Mouse (Mus musculus): ENCODE data around the gene Gm4969. TPM values are rescaled to one million over a fixed set of nuclear protein-coding genes. Genes with fewer than 3 reads are reported as not detected.
A peak's percentile ranks its signal among the peaks of the same experiment; 100 is the strongest.
"Not testable (repeated sequence)": the region's sequence is repeated elsewhere in the genome, so short reads cannot be mapped to it uniquely, and the experiment has no call there.

Gm4969 gene
- polyA plus RNA-seq, 1 experiment from 2014 or later, result 2.0 TPM

DNA sequence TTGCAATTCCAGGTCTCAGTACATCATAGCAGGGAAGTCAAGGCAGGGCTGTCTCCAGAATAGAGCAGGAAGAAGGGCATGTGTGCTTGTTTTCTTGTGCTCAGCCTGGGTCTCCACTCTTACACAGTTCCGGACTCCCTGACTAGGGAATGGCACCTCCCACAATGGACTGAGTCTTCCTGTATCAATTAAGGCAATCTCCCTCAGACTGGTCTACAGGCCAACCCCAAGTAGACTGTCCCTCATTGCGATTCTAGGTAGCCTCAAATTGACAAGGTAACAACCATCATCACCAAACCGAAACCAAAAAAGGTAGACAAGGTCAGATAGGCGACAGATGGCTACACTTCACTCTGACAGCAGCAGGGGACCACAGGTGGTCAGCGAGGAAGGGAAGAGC is 42.9 kb downstream of the Gm4969 start:
- H3K36me3 ChIP-seq (ENCODE audit: insufficient read depth, low read length), result peaks cover 7% of the 10 kb centered on the region
- no peak for ATAC-seq (replicated peaks; ENCODE audit: low FRiP score, low read depth)
- TF ChIP-seq CTCF (IDR thresholded peaks at IDR 0.05; ENCODE audit: low read depth), result no peak
- peak overlapping the region; percentile 72; the same call in 1 of the 2 replicates for H3K4me3 ChIP-seq (replicated peaks; ENCODE audit: low read depth, low read length)
- H3K9ac ChIP-seq (ENCODE audit: low read depth, low read length), result peak overlapping the region; percentile 43; the same call in 1 of the 2 replicates
- DNase-seq (ENCODE audit: low spot score), result no peak
- peaks cover 11% of the 10 kb centered on the region for H3K4me1 ChIP-seq (replicated peaks; ENCODE audit: insufficient read depth, low read length)
- WGBS, result 46% methylated on average over 5 of the region's 5 CpGs
- H3K9me3 ChIP-seq (replicated peaks; ENCODE audit: low read length), result no peaks in the 10 kb centered on the region
- H3K27me3 ChIP-seq (ENCODE audit: insufficient read depth, low read length), result no peaks in the 10 kb centered on the region
- peak overlapping the region; percentile 81 for H3K4me2 ChIP-seq (ENCODE audit: low read length)
- no peak overlapping the region; the same call in 1 of the 2 replicates for H3K27ac ChIP-seq

- no peak overlapping the region for H3K27ac ChIP-seq
- ATAC-seq (replicated peaks; ENCODE audit: low FRiP score, low read depth) (no peak), DNase-seq (ENCODE audit: low spot score) (no peak)
- 94% methylated on average over 6 of the region's 6 CpGs for WGBS
- H3K4me2 ChIP-seq (ENCODE audit: low read length), result no peak overlapping the region
- no peak overlapping the region for H3K9ac ChIP-seq (ENCODE audit: low read depth, low read length)
- H3K27me3 ChIP-seq (ENCODE audit: insufficient read depth, low read length), result no peaks in the 10 kb centered on the region
- H3K4me3 ChIP-seq (replicated peaks; ENCODE audit: low read depth, low read length), result no peak overlapping the region
- H3K9me3 ChIP-seq (replicated peaks; ENCODE audit: low read length), result no peaks in the 10 kb centered on the region
- TF ChIP-seq CTCF (IDR thresholded peaks at IDR 0.05; ENCODE audit: low read depth), result peak; percentile 20; the same call in 1 of the 2 replicates
- H3K4me1 ChIP-seq (replicated peaks; ENCODE audit: insufficient read depth, low read length), result peaks cover 11% of the 10 kb centered on the region
- no peaks in the 10 kb centered on the region; the same call in 1 of the 2 replicates for H3K36me3 ChIP-seq (ENCODE audit: insufficient read depth, low read length)
Observed at GRCm38 (mm10) chr7:19074494-19074893, 43.7 kb downstream of the Gm4969 start.

- Histone ChIP-seq H3K9ac (ENCODE audit: low read depth, low read length) (no peak overlapping the region), H3K27me3 (ENCODE audit: insufficient read depth, low read length) (no peaks in the 10 kb centered on the region), H3K4me1 (replicated peaks; ENCODE audit: insufficient read depth, low read length) (peaks cover 11% of the 10 kb centered on the region), H3K27ac (no peak overlapping the region), H3K4me2 (ENCODE audit: low read length) (no peak overlapping the region), H3K4me3 (replicated peaks; ENCODE audit: low read depth, low read length) (no peak overlapping the region), H3K9me3 (replicated peaks; ENCODE audit: low read length) (no peaks in the 10 kb centered on the region), H3K36me3 (ENCODE audit: insufficient read depth, low read length) (no peaks in the 10 kb centered on the region; the same call in 1 of the 2 replicates)
- ATAC-seq (replicated peaks; ENCODE audit: low FRiP score, low read depth), result no peak
- 82% methylated on average over 9 of the region's 9 CpGs for WGBS
- TF ChIP-seq CTCF (IDR thresholded peaks at IDR 0.05; ENCODE audit: low read depth), result peak; percentile 70
- no peak for DNase-seq (ENCODE audit: low spot score)
Observed at GRCm38 (mm10) chr7:19073504-19073903, 44.7 kb downstream of the Gm4969 start.

- not testable (repeated sequence) for H3K9ac ChIP-seq (ENCODE audit: low read depth, low read length); ATAC-seq (replicated peaks; ENCODE audit: low FRiP score, low read depth); H3K4me2 ChIP-seq (ENCODE audit: low read length); H3K9me3 ChIP-seq (replicated peaks; ENCODE audit: low read length); H3K4me3 ChIP-seq (replicated peaks; ENCODE audit: low read depth, low read length); H3K36me3 ChIP-seq (ENCODE audit: insufficient read depth, low read length); H3K4me1 ChIP-seq (replicated peaks; ENCODE audit: insufficient read depth, low read length); DNase-seq (ENCODE audit: low spot score); H3K27me3 ChIP-seq (ENCODE audit: insufficient read depth, low read length); H3K27ac ChIP-seq
- WGBS, result 54% methylated on average over 3 of the region's 3 CpGs
- TF ChIP-seq CTCF (IDR thresholded peaks at IDR 0.05; ENCODE audit: low read depth), result peak; percentile 49; the same call in 1 of the 2 replicates
Observed at GRCm38 (mm10) chr7:19071024-19071423, 47.1 kb downstream of the Gm4969 start.

DNA sequence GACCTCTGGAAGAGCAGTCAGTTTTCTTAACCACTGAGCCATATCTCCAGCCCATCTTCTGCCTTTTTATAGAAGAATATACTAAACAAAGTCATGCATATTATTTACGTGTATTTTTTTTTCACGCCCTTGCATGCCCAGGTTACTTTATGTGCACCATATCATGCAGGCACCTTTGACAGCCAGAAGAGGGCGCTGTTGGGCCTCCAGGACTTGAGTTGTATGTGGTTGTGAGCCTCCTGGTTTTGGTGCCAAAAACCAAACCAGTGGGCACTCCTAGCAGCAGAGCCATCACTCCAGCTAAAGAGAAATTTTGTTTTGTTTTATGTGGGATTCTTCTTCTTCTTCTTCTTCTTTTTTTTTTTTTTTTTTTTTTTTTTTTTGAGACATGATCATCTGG is 48.7 kb downstream of the Gm4969 start:
- H3K27ac ChIP-seq, result no peak overlapping the region
- no peak overlapping the region for H3K4me2 ChIP-seq (ENCODE audit: low read length)
- H3K4me3 ChIP-seq (replicated peaks; ENCODE audit: low read depth, low read length), result no peak overlapping the region
- peak; percentile 66 for TF ChIP-seq CTCF (IDR thresholded peaks at IDR 0.05; ENCODE audit: low read depth)
- no peaks in the 10 kb centered on the region for H3K9me3 ChIP-seq (replicated peaks; ENCODE audit: low read length)
- DNase-seq (ENCODE audit: low spot score) (no peak), ATAC-seq (replicated peaks; ENCODE audit: low FRiP score, low read depth) (no peak)
- 54% methylated on average over 3 of the region's 3 CpGs for WGBS
- no peak overlapping the region for H3K9ac ChIP-seq (ENCODE audit: low read depth, low read length)
- H3K4me1 ChIP-seq (replicated peaks; ENCODE audit: insufficient read depth, low read length), result no peaks in the 10 kb centered on the region
- peaks cover 18% of the 10 kb centered on the region; the same call in 1 of the 2 replicates for H3K27me3 ChIP-seq (ENCODE audit: insufficient read depth, low read length)
- H3K36me3 ChIP-seq (ENCODE audit: insufficient read depth, low read length), result no peaks in the 10 kb centered on the region

DNA sequence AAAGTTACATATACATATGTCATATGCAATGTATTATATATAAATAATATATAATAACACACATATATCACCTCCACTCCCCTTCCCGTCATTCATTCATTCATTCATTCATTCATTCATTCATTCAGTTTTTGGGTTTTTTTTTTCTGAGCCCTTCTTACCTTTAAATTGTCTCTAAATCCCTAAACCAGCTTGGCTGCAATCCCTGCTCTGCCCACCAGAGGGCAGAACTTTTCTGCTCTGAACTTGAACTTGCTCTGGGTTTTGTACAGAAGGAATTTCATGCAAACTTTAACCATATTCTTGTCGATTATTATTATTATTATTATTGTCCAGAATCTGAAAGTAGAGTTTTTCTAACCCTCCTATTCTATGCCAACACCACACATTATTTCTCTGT is 49.5 kb downstream of the Gm4969 start:
- TF ChIP-seq CTCF (IDR thresholded peaks at IDR 0.05; ENCODE audit: low read depth), result peak; percentile 83
- no peak for ATAC-seq (replicated peaks; ENCODE audit: low FRiP score, low read depth)
- H3K9ac ChIP-seq (ENCODE audit: low read depth, low read length), result no peak overlapping the region
- no peaks in the 10 kb centered on the region for H3K9me3 ChIP-seq (replicated peaks; ENCODE audit: low read length)
- no peak overlapping the region for H3K27ac ChIP-seq
- H3K27me3 ChIP-seq (ENCODE audit: insufficient read depth, low read length), result peaks cover 19% of the 10 kb centered on the region; the same call in 1 of the 2 replicates
- H3K4me2 ChIP-seq (ENCODE audit: low read length), result no peak overlapping the region
- no peaks in the 10 kb centered on the region for H3K4me1 ChIP-seq (replicated peaks; ENCODE audit: insufficient read depth, low read length)
- 3% methylated on average over 2 of the region's 2 CpGs for WGBS
- H3K4me3 ChIP-seq (replicated peaks; ENCODE audit: low read depth, low read length), result no peak overlapping the region
- peak; percentile 79 for DNase-seq (ENCODE audit: low spot score)
- no peaks in the 10 kb centered on the region for H3K36me3 ChIP-seq (ENCODE audit: insufficient read depth, low read length)

DNA sequence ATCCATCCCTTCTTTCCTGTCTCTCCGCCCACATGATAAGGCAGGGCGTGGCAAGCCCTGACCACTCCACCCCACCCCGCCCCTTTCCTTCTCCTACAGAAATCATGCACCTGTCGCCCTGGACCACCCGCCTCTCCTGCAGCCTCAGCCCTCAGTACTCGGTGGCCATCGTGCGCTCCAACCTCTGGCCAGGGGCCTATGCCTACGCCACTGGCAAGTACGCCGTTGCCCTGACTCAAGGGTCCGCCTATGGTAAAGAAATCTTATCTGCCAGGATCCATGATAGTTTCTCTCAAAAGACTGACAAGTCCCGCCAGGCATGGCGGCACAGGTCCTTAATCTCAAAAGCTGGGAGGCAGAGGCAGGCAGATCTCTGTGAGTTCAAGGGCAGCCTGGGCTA is 50.2 kb downstream of the Gm4969 start:
- Histone ChIP-seq H3K9ac (ENCODE audit: low read depth, low read length) (no peak overlapping the region), H3K36me3 (ENCODE audit: insufficient read depth, low read length) (no peaks in the 10 kb centered on the region), H3K9me3 (replicated peaks; ENCODE audit: low read length) (no peaks in the 10 kb centered on the region), H3K4me1 (replicated peaks; ENCODE audit: insufficient read depth, low read length) (no peaks in the 10 kb centered on the region), H3K4me3 (replicated peaks; ENCODE audit: low read depth, low read length) (no peak overlapping the region), H3K4me2 (ENCODE audit: low read length) (no peak overlapping the region), H3K27me3 (ENCODE audit: insufficient read depth, low read length) (peaks cover 19% of the 10 kb centered on the region; the same call in 1 of the 2 replicates), H3K27ac (no peak overlapping the region)
- no peak for ATAC-seq (replicated peaks; ENCODE audit: low FRiP score, low read depth)
- TF ChIP-seq CTCF (IDR thresholded peaks at IDR 0.05; ENCODE audit: low read depth), result no peak
- DNase-seq (ENCODE audit: low spot score), result no peak
- WGBS, result 62% methylated on average over 10 of the region's 14 CpGs
